Mouse (Mus musculus): ENCODE data around the gene Rictor.
A peak's percentile ranks its signal among the peaks of the same experiment; 100 is the strongest.
"Not testable (repeated sequence)": the region's sequence is repeated elsewhere in the genome, so short reads cannot be mapped to it uniquely, and the experiment has no call there.

Gene Rictor

GRCm38 (mm10) chr15:6739180-6739579 lies 31.0 kb downstream of the Rictor start:
- peak; percentile 79 for DNase-seq

GRCm38 (mm10) chr15:6742337-6743025 lies 34.3 kb downstream of the Rictor start:
- peak; percentile 17 for DNase-seq

- no peak for DNase-seq
These were observed 35.5 kb downstream of the Rictor start for GRCm38 (mm10) chr15:6743723-6744122.

GRCm38 (mm10) chr15:6746301-6746983 lies 38.3 kb downstream of the Rictor start:
- not testable (repeated sequence) for DNase-seq

- no peak for DNase-seq
These were observed 38.8 kb downstream of the Rictor start for GRCm38 (mm10) chr15:6747001-6747400.

GRCm38 (mm10) chr15:6754400-6754799 lies 46.2 kb downstream of the Rictor start:
- DNase-seq, result peak; percentile 58

- no peak for DNase-seq
These were observed 64.1 kb downstream of the Rictor start for GRCm38 (mm10) chr15:6772265-6772664.

GRCm38 (mm10) chr15:6786212-6786611 lies 78.0 kb downstream of the Rictor start:
- peak; percentile 65 for DNase-seq

- peak; percentile 64 for DNase-seq
These were observed 79.1 kb downstream of the Rictor start for GRCm38 (mm10) chr15:6787236-6787635.

GRCm38 (mm10) chr15:6790011-6790410 lies 81.8 kb downstream of the Rictor start:
- peak; percentile 66 for DNase-seq

- DNase-seq, result peak; percentile 30
These were observed 83.5 kb downstream of the Rictor start for GRCm38 (mm10) chr15:6791648-6792047.

GRCm38 (mm10) chr15:6792846-6793245 lies 84.7 kb downstream of the Rictor start:
- peak; percentile 73 for DNase-seq

GRCm38 (mm10) chr15:6801212-6801611 lies 93.0 kb downstream of the Rictor start:
- DNase-seq, result peak; percentile 76

GRCm38 (mm10) chr15:6815807-6816206 lies 107.6 kb downstream of the Rictor start:
- peak; percentile 30 for DNase-seq

GRCm38 (mm10) chr15:6840199-6840598 lies 132.0 kb downstream of the Rictor start:
- peak; percentile 80 for DNase-seq

GRCm38 (mm10) chr15:6849851-6850250 lies 141.7 kb downstream of the Rictor start:
- DNase-seq, result peak; percentile 89

Measured in heart, adult 11 months (tissue).